Mouse (Mus musculus): ENCODE measurements around the gene Tmem100.

Gene Tmem100

DNA sequence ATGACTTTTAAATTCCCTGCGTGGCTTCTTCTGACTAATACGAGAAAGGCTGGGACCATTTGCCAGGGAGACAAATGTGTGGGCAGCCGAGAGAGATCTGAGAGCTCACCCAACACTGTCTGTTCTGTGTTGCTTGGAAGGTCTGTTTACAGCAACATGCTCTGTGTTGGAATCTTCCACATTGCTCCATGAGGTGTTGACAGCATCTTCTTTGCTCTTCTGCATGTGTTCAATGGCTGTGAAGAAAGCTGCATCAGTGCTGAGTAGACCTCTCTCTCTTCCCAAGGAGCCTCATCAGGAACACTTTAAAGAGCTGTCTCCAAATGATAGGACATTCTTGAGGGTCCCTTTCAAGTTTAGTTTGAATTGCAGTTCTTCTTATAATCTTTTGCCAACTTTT lies 32.5 kb downstream of the Tmem100 start:
- DNase-seq (ENCODE audit: low spot score in 2 of 2), result no peak

DNA sequence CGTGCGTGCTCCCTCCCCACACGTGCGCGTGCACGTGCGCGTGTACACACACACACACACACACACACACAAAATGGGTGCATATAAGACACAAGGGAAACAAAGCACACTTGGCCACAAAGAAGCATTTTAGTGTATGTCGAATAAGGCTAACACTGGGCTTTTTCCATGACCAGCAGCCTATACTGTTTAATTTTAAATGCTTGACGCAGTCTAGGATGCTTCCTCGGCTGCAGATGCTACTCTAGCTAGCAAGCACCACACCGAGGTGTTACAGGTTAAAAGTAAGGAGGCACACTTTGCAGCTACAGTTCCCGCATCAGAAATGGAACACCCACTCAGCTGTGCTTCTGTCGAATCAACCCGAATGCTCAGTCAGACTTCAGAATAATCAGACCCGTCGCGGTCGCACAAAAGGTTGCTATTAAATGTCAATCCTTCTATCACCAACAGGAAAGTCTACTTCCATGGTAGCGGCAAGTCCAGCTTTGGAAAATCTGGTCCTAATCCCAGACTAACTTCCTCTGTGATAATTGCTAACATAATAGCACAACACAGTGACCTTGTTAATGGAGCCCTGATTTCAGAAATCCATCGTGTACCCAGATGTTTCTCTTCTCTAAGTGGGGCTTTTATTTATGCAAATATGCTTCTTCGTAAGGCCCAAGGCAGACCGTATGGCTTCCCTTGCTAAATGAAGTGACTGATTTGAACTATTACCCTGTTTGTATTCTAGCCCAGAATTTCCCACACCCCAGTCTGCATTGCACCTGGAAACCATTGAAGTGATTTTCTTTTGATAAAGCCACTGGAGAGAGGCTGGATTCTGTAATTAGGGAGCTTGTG lies 36.5 kb downstream of the Tmem100 start:
- DNase-seq (ENCODE audit: low spot score in 2 of 2), result no peak

DNA sequence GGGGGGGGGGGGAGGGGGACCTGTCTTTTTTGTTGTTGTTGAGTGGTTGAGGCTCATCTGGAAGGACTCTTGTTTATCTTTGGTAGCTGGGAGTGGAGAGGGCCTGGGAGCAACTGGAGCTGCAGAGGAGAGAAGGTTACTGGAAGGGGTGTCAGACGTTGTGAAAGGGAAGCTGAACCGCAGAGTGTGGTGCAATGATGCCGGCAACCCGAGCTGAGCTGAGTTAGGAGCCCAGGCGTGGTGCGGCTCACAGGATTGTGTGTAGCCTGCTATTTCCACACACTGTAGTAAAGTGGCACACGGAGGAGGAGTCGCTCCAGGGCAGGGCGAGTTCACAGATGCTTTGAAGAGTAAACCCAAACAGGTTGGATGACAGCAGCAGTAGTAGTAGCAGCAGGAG lies 41.6 kb downstream of the Tmem100 start:
- DNase-seq (ENCODE audit: low spot score in 2 of 2), result no peak

DNA sequence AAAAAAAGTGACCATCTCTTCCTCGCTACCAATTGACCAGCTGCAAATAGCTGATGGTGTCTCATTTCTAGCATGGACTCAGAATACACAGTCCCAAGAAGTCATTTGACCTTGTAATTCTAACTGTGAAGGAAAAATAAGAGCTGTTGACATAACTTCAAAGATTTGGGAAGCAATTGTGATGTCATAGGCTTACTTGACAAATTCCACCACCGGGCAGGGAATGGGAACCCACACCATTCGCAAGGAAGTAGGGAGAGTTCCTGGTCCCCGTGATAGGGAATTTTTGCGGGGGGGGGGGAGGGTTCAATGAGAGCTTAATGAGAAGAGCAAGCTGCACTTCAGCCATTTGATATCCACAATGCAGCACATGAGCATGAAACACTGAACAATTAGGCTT lies 43.1 kb downstream of the Tmem100 start:
- DNase-seq (ENCODE audit: low spot score in 2 of 2), result no peak

DNA sequence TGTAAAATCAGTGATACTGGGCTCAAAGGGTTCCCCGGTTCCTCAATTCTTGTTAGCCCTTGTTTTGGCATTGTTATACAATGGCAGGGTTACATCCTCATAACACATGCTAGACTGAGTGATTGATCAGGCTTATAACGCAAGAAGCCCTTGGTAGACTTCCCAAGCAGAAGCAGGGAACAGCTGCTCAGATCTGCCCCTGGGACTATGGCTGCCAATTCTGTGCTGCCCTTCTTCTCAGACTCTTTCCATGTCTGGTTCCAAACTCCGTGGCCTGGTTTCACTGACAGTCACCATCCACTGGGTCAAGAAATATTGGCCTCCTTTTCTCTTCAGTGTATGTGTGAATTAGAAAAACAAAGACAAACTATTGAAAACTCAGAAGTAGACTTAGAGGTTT lies 46.5 kb downstream of the Tmem100 start:
- DNase-seq (ENCODE audit: low spot score in 2 of 2), result no peak

DNA sequence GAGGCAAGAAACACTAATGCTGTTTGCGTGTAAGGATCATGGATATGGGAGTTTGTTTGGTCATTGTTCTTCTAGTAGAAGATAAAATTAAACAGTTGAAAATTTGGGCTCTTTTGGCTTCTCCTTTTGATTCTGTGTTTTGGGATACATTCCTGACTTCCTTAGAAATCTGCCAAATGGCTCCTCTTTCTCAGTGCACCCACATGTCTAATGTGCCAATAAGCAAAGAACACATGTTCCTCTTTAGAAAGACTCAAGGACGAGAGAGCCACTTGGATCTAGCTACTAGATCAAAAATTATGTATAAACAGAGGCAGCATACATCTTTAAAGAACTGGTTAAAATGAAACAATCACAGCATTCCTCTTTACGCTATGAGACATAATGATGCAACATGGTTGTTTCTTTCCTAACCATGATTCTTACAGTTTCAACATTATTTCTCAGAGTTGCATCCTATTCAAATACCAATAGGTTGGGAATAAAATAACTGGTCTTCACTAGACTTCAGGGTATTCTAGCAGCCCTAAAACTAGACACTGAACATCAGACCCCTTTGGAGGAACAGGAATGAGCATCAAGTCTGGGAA lies 50.6 kb downstream of the Tmem100 start:
- no peak for DNase-seq (ENCODE audit: low spot score in 2 of 2)

DNA sequence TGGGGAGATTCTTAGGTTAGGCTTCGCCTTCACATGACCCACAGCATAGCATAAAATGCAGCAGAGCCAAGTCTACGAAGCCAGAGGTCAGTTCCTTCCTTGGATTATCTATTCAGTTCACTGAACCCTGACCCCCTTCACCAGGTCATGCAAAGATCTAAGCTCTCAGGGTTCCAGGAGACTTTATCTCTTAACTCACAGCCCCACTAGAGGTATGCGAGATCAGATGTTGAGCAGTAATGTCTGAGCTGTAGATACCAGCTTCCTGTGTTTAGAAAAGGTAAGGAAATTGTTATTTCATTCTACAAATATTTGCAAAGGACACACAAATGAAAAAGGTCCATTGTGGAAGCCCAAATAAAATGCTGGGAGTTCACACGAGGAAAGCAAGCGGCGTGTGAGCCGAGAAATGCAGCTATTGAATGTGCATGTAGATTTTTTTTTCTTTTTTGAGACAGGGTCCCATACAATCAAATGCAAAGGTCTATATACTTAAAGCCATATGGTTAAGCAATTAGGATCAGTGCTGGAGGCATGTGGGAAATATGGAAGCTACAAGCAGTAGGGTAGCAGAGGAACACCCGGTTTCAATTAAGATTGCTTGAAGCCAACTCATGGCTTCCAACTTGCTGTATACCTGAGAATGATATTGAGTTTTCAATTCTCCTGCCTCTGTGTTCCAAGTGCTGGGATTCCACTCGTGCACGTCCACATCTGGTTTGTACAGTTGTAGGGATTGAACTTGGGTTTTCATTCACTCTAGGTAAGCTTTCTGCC lies 51.9 kb downstream of the Tmem100 start:
- no peak for DNase-seq (ENCODE audit: low spot score in 2 of 2)

DNA sequence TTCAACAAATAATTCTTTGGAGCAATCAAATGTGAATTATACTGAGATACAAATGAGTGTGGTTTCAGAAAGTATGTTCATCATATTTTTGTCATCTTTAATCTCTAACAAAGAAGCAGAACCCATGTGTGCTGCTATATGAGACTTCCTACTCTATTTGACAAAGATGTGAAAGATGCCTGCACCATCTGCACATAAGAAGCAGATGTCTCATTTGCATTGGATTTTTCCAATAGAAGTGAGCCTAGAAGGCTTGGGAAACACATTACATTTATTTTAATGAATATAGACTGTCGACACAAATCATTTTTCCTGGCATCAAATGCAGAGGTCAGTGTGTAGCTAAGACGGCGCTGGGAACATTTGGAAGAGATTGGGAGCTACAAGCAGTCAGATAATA lies 52.9 kb downstream of the Tmem100 start:
- no peak for DNase-seq (ENCODE audit: low spot score in 2 of 2)

DNA sequence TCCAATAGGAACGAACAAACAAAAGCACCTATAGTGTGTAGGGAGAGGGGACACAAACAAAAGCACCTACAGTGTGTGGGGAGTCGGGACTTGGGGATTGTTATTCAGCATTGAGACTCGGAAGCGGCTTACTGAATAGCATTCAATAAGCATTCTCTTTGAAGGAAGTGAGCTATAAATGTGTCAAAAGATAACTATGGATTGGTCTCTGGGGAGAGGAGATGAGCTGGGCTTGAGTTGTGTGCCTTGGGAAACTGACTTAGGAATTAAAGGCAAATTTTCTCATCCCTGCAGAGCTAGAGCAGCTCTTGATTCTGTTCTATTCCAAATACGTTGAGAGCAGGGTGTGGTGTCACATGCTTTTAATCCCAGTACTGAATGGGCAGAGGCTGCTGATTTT lies 54.0 kb downstream of the Tmem100 start:
- DNase-seq (ENCODE audit: low spot score in 2 of 2), result no peak
